Mouse (Mus musculus) heart, adult 9 months (tissue): ENCODE measurements at regions not wholly inside any gene's neighbourhood (a gene's known extent, or its start where the extent isn't known, plus 50 kb on each side); places are given as distances from the start of the nearest gene placed in this dataset.
A peak's percentile ranks its signal among the peaks of the same experiment; 100 is the strongest.
"Not testable (repeated sequence)": the region's sequence is repeated elsewhere in the genome, so short reads cannot be mapped to it uniquely, and the experiment has no call there.

Experiments used
- DNase-seq, 2 experiments: peaks; one replicate each; pipeline ENCODE4 v3.0.0; 2022; ENCODE audit warnings: low spot score in 2 of 2

DNA sequence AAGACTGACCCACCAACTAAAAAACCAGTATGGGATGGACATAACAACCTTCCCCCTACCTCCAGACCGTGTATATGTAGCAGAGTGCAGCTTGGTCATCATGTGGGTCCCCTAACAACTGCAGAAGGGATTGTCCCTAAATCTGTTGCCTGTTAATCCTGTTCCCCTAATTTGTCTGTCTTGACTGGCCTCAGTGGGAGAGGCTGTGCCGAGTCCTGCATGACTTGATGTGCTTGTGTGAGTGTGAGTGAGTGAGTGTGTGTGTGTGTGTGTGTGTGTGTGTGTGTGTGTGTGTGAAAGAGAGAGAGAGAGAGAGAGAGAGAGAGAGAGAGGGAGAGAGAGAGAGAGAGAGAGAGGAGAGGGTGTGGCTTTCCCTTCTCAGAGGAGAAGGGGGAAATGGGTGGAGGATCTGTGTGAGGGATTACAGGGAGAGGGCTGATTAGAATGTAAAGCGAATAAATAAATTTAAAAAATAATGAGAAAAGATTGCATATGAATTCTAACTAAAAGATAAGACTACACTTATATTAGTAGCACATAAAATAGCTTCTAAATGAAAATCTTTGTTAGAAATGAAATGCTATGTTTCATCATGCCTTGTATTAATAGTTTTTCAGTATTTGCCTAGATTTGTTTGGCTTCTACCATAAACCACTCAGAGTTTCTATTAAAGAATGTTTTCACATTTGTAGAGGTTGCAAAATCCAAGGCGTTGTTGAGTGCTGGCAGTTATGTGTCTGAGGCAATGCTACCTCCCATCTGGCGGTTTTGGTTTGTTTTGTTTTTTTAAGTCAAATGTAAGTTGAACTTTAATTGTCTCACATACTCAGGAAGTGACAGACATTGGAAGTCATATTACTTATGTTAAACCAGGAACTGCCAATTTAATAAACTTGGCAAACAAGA is 740.9 kb downstream of the Abca13 start:
- no peak for DNase-seq

DNA sequence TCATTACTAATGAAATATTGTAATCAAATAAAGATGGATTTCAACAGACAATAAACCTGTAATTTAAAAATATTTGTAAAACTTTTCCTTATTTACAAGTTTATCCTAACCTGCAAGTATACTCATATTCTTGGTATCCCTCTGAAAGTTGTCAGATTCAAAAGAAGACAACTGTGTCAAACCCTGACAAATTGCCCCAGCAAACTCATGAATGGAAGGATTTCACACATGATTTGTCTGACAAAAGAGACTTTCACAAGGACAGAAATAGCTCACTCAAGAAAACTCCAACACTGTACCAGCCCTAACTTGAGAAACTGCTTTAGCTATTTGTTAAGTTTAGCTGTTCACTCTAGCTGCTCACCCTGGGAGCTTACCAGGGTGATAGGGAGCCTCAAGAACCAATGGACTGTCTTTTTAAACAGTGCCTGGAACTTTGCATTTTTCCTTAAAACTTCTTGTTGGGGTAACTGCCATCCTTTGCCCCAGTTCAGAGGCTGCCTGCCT is 771.0 kb downstream of the Abca13 start:
- DNase-seq: no peak

DNA sequence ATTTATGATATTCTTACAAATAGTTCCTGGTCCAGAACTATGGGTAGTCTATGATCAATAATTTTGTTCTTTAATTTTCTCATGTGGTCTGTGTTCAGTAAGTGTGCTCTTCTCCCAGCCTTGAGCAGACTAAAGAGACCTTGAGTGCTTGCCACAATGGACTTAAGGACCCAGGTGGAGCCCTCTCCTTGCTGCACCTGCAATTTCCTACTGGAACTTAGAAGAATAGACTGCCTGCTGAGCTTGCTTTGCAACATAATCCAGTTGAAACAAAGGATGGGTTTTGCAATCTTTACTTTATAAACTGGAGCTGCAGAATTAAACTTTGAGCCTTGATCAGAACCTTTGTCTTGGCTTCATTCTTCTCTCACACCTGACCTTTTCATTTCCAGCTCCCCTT is 791.2 kb downstream of the Abca13 start:
- DNase-seq: no peak

DNA sequence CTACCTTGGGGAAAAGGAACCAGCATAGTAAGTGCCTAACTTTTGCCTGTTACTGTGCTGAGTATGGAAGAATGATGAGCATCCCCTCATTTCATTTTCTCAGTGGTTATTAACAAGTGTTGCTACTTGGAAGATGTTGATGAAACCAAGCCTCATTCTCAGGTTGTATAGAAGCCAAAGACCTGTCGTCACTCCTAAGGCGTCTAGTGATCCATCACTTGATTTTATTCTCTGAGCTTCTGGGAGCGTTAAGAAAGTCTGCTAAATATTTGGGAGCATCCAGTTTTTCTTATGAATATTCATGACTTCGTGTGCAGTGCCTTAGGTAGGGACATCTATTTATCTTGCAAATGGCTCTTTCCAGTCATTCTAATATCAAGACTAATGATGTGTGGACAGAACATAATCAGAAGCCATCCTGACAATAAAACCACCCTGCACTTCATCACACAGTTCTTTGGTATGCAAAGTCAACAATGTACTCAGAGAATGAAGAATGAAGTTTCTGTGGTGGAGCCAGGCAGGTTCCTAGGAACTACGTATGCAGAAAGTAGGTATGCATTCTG is 802.9 kb downstream of the Abca13 start:
- DNase-seq: no peak

DNA sequence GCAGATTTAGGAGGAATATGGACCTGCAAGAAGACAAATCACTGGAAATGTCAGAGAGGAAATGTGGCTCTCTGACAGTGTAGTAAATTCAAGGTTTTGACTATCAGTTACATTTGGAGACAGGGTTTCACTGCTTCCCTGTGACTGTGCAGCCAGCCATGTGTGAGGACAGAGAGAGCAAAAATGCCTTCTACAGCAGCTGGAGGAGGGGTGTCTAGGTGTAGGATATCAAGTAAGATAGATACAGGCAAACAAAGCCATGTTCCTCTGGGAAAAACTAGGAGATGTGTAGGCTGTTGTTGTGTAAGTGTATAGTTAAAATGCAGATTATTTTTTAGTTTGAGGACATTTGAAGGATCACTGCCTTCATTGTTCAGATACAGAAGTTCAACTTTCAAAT is 803.6 kb downstream of the Abca13 start:
- no peak for DNase-seq

DNA sequence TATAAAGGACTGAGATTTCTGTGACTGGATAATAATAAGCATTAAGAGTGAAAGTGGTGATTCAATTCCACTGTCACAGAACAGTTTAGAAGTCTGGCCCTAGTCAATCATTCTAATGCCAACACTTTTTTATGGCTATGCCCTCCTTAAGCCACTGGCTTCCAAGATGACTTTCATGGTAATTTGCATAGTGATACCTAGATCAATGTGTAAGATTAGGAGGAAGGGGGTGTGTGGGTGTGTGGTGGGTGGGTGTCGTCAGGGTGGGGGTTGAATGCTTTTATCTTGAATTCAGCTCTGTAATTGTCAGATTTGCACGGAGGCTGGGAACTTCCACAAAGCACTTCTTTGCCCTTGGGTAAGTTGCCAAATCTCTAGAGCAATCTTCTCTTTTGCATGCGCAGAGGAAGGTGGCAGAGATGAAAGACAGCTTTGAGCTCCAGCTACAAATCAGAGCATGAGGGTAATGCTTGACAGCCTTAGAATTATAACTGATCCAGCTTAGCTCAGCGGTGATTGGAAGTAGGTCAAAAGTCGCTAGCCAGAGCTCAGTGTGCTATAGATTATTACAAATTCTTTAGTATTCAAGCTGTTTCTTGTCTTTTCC is 805.9 kb downstream of the Abca13 start:
- no peak for DNase-seq

DNA sequence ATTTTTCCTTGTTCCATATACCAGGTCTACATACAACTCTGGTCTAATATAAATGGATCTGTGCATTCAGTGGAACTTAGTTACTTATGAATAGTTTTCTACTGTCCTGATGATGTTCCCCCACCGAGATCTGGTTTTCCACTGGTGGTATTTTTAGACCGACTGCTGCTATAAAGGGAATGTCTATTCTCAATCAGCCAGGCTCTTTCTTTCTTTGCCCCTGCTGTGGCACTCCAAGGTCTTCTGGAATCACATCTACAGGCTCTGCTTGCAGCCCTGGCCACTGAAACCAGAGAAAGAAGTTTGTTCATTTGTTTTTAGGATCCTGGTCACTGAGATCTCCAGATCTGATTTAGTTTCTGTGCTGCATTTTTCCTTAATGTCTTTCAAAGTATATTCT is 810.4 kb downstream of the Abca13 start:
- peak; percentile 36 to 38 for DNase-seq

DNA sequence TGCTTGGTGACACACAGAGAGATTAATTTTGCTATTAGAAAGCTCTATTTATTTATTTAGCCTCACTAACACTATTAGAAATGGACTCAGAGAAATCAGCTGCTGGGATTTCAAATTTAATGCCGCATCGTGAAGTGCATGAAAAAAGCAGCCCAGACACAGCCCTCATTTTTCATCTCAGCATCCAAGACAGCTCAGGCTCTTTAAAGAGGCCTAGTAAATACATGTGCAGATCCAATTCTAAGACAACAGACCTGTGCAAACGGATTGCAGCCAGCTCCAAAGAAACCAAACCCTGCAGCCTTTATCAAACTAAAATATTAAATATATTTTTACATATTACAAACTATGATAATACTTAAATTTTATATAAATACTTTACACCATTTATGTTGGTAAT is 815.1 kb downstream of the Abca13 start:
- no peak for DNase-seq

DNA sequence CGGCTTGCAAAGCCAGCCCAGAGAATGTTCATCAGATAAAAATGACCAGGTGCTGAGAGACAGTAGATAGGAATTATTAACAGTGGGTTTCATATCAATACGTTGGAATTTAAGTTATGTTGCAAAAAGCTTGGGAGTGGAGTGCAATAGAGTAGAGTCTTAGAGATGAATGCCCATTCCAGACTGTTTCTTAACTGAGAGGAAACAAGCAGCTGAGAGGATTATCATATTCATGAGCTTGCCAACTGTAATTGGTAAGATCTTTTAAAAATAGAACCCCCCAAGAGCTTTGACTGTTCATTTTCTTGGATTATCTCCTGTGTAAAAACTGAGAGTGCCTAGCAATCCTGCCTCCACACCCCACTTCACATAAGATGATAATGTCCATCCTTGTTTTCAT is 854.9 kb downstream of the Abca13 start:
- no peak for DNase-seq

DNA sequence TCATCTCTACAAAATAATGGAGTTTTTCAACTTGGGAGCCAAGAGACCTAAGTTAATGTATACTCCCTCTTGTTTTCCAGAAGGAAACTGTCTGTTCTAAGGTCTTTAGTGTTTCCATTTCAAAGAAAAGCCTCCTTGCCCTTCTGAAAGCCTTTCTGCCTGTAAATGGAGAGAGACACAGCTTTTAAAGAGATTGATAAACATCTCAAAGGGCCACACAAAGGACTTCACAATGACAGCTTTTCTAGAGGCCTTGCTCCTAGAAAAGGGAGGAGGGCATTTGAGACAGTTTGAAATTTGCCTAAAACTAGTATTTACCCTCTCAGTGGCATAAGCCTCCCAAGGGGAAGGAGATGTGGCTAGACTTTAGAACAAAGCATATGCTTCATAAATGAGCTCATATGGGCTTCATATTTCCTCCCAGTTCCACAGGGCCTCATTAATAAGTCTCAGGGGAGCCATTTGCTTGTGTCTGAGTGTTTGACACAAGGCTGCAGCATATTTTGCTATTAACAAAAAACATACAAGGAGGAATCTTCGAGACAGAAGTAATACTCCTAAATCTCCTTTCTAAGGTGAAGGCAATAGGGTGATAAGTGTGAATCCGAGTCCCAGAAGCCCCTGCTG is 860.0 kb downstream of the Abca13 start:
- DNase-seq: no peak

DNA sequence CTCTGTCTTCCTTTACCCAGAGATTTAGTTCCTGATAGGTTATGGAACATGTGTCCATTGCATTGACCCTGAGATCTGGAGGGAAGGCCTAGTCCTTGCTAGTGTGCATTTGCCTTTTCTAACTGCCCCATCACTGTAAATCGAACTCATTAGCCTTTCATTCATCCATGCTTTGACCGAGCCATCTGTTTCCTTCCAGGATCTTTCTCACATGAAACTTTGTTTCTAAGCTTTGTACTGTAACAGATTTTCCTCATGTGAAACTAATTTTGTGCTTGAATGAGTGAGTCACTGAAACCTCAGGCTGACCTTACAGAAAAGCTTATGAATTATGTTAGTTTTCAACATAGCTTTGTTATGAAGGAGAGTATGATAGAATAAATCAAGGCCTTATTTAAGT is 880.1 kb downstream of the Abca13 start:
- no peak for DNase-seq

DNA sequence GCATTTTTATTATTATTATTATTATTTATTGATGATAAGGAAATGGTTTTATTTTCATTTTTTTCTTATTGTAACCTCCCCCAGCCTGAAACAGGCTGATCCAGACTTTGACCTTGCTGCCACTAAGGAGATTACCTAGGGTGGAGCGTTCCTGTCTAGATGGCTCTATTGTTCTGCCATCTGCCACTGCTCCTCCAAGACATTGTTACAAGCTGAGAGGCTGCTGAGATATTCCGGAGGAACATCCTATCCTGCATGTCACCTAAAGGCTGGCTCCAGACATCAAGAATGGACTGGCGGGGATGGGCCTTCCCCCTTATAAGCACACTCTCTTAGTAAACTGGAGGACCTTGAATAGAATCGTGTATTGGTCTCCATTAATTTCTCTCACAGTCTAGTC is 896.2 kb downstream of the Abca13 start:
- no peak for DNase-seq

DNA sequence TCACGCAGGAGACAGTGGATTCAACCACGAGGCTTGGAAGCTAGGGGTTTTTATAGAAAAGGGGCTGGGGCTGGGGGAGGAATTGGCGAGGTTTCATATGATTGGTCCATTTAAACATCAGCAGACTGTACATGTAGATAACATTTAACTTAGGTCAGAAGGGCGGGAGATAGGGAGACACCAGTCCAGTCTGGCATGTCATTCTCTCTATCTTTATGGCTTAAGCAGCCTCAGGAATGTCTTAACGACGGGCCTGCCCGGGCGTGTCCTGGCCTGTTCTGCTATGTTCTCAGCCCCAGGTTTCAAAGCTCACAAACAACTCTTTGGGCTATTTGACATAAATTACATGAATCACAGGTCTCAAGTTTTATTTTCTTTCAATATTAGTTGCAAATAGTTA is 910.6 kb downstream of the Abca13 start:
- not testable (repeated sequence) for DNase-seq

DNA sequence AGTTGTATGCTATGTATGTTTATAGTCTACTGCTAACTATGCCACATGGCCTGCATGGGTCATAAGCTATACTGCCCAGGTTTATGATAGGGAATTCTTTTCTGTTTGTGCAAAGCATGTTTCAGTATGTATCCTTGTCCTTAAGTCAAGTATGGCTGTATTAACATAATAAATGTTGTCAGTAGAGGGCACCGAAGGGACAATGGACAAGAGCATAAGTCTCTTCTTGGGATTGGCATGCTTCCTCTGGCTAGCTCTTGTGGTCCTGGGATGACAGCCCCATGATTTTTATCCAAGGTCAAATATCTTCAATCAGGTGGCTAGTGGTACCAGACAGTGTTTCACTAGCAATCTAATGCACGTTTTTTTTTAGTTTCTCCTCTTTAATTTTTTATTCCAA is 913.3 kb downstream of the Abca13 start:
- DNase-seq: no peak

DNA sequence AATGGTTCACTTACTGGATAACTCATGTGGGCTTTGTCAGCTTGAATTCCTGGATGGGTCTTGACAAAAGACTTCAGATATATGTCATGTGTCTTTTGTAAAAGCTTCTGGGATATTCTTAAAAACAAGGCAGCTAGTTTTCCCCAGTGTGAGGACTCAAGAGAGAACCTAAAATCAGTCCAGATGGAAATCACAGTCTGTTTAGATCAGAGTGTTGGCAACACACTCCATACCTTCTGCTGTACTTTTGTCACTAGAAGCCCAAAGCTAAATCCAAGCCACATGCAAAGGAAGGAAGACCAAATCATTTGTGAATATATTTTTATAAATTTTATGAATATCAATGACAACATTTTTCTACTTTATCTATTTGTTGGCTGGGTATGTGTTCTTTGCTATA is 950.4 kb downstream of the Abca13 start:
- DNase-seq: no peak

DNA sequence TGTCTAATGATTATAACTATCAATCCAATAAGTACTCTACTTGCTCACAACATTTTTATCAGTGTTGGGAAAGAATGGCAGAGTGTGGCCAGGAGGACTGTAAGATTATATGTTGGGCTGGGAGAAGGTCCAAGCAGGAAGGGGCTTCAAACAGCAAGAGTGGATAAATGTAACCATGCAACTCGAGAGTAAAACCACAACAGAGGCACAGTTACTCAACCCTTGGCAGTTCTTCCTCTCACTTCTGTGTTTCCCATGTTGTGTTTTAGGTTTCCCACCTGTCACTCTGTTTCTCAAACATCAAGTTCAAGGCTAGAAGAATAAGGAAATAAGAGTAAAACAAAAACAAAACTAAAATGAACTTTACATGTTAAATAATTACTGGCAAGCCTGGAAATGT is 957.4 kb downstream of the Abca13 start:
- no peak for DNase-seq

DNA sequence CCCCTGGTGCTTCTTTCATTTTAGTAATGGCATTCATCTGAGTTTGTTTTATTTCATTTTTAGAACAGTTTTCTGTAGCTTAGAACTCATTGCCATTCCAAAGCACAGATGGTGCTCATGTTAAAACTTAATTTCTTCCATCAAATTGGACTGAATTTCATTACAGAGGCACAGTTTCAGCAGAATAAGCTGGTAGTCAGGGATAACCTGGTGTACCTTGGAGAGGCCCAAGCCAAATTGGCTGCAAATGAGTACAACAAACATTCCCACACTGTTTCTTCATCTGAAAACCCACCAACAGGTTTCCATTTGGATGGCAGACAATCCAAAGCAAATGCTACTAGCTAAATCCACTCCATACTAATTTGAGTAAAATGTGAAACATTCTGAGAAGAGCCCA is 960.2 kb upstream of the Vwc2 start:
- DNase-seq: no peak

DNA sequence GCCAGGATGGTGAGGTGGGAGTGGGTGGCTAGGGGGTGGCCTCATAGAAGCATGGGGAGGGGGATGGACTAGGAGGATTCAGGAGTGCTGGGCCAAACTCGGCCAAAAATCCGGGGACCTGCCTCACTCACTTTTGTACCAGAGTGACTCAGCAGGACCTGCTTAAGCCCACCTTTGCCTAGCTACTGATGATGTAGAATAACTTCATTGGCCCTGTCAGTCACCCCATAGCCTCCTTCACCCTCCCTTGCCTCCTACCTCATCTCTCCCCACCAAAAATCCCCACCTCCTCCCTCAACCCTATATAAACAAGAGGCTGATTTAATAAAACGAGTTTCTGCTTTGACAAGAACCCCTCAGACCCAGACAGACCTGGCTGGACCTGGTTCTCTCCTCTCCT is 920.3 kb upstream of the Vwc2 start:
- DNase-seq: no peak

DNA sequence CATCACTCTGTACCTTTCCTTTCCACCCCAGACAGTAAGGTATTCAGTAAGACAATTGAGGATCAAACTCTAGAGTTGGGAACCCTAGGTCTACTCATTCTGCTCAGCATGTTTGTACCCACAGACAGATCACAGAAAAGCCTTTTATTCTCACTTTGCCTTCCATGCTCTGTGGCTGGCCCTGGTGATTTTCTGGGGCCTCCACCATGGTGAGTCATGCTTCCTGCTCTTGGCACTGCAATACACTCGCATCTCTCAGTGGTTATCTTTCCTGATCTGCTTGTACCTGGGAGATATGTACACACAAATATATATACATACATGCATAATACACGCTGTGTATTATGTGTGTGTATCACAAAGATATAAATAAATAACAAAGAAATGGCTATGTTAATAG is 919.2 kb upstream of the Vwc2 start:
- no peak for DNase-seq

DNA sequence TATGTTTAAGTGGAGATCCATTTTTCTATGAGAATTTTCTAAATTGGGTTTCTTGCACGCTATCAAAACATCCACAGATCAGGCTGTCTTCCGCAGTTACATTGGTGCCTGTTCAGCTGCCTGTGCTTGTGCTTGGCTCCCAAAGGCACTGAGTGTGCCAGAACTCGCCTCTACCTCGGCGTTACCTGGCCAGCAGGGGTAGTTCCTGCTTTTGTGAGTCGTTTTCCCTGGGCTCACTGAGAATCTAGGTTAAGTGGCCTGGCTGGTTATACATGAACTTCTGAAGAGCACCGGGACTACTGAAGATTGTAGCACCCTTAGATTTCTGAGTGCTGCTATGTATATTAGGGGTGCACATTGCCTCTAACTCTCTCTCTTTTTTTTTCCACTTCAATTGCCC is 913.0 kb upstream of the Vwc2 start:
- no peak for DNase-seq

DNA sequence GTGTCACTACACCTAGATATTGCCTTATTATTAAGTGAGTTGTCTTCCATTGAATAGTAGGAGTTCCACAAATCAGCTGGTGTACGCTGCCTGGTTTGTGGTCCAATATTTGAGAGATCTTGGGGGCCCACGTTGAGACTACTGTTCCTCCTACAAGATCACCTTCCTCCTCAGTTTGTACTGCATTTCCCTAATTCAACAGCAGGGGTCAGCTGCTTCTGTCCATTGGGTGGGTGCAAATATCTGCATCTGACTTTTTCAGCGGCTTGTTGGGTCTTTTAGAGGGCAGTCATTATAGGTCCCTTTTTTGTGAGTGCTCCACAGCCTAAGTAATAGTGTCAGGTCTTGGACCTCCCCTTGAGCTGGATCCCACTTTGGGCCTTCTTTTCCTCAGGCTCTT is 908.8 kb upstream of the Vwc2 start:
- DNase-seq: no peak
